Comparison of ENCODE assay signal across 10 mouse cellular contexts in genomic region chr9:30448459-30448858, GRCm38 (mm10). TPM values are rescaled to one million over a fixed set of nuclear protein-coding genes. Genes with fewer than 3 reads are reported as not detected.
DNase-seq lines count a peak whose midpoint lies in the region; ATAC-seq and TF ChIP-seq lines count a peak whose summit lies in the region.
"Had no signal": no experiment of that assay in that cellular context is flagged by ENCODE, and none has a peak within 500 bp of the region (broad histone marks: within the 10 kb centered on the region; RNA-seq: fewer than 3 reads in every experiment).

No protein-coding gene starts in this region.

- peaks cover 77% of the 10 kb centered on the region for H3K36me3 ChIP-seq in hindbrain, embryonic 13.5 days
- peaks cover 54% of the 10 kb centered on the region for H3K36me3 ChIP-seq in hindbrain, embryonic 12.5 days
- peaks cover 48 to 96% of the 10 kb centered on the region in 2 experiments for H3K36me3 ChIP-seq in CH12.LX (replicated peaks in 1 of 2; ENCODE audit: control insufficient read depth in 1 of 2, insufficient read depth in 1 of 2, low read length in 1 of 2)

- H3K9me3 ChIP-seq in hindbrain, embryonic 13.5 days: no peaks in the 10 kb centered on the region
- no peaks in the 10 kb centered on the region for H3K9me3 ChIP-seq in hindbrain, embryonic 12.5 days (replicated peaks)
- no peaks in the 10 kb centered on the region for H3K9me3 ChIP-seq in CH12.LX (replicated peaks; ENCODE audit: low read length)
- H3K9me3 ChIP-seq: embryonic facial prominence, embryonic 15.5 days; limb, embryonic 15.5 days had no signal

- 38% methylated on average over 4 of the region's 4 CpGs for WGBS in hindbrain, embryonic 13.5 days
- 47% methylated on average over 4 of the region's 4 CpGs for whole genome bisulfite sequencing in hindbrain, embryonic 12.5 days

- TF ChIP-seq EP300 in CH12.LX (IDR thresholded peaks at IDR 0.05; ENCODE audit: low read length): no peak

- peak in 1 of 2 experiments; percentile 59; a peak in 3 of 4 replicates for TF ChIP-seq CTCF in CH12.LX (conservative IDR thresholded peaks at IDR 0.05 in 1 of 2, IDR thresholded peaks at IDR 0.05 in 1 of 2; ENCODE audit: low read depth in 2 of 2, low read length in 2 of 2)

- no peaks in the 10 kb centered on the region for H3K27me3 ChIP-seq in hindbrain, embryonic 13.5 days
- no peaks in the 10 kb centered on the region for H3K27me3 ChIP-seq in hindbrain, embryonic 12.5 days
- no peaks in the 10 kb centered on the region for H3K27me3 ChIP-seq in CH12.LX (replicated peaks)
- H3K27me3 ChIP-seq: embryonic facial prominence, embryonic 15.5 days; limb, embryonic 15.5 days had no signal

- no peak overlapping the region for H3K27ac ChIP-seq in hindbrain, embryonic 13.5 days
- no peak overlapping the region for H3K27ac ChIP-seq in hindbrain, embryonic 12.5 days
- no peak overlapping the region for H3K27ac ChIP-seq in CH12.LX (ENCODE audit: insufficient read depth, low read depth)
- H3K27ac ChIP-seq: embryonic facial prominence, embryonic 15.5 days; limb, embryonic 15.5 days had no signal

- no peak overlapping the region for H3K4me2 ChIP-seq in hindbrain, embryonic 13.5 days
- H3K4me2 ChIP-seq in hindbrain, embryonic 12.5 days (replicated peaks): no peak overlapping the region
- H3K4me2 ChIP-seq in CH12.LX (ENCODE audit: insufficient read depth, low read depth, poor library complexity, severe bottlenecking): no peak overlapping the region
- H3K4me2 ChIP-seq: embryonic facial prominence, embryonic 15.5 days; limb, embryonic 15.5 days had no signal

- H3K79me2 ChIP-seq in CH12.LX (replicated peaks; ENCODE audit: control insufficient read depth, extremely low read depth, insufficient read depth, poor library complexity, severe bottlenecking): no peaks in the 10 kb centered on the region

- no peaks in the 10 kb centered on the region for H3K4me1 ChIP-seq in hindbrain, embryonic 13.5 days (replicated peaks)
- no peaks in the 10 kb centered on the region for H3K4me1 ChIP-seq in hindbrain, embryonic 12.5 days
- no peaks in the 10 kb centered on the region for H3K4me1 ChIP-seq in CH12.LX (ENCODE audit: control insufficient read depth in 1 of 2, insufficient read depth in 2 of 2)
- H3K4me1 ChIP-seq: embryonic facial prominence, embryonic 15.5 days; limb, embryonic 15.5 days had no signal

- no peak overlapping the region for H3K4me3 ChIP-seq in hindbrain, embryonic 13.5 days
- H3K4me3 ChIP-seq in hindbrain, embryonic 12.5 days: no peak overlapping the region
- no peak overlapping the region for H3K4me3 ChIP-seq in CH12.LX (replicated peaks in 1 of 3; ENCODE audit: low read depth in 2 of 3, low read length in 2 of 3, poor library complexity in 1 of 3)
- H3K4me3 ChIP-seq: embryonic facial prominence, embryonic 15.5 days; limb, embryonic 15.5 days had no signal

- DNase-seq in 3T3-L1 (ENCODE audit: low read depth, low spot score) (peak; percentile 74), CH12.LX (ENCODE audit: extremely low read depth) (peak; percentile 27)
- peak; percentile 56 for DNase-seq in fibroblast of lung, adult 2 months (ENCODE audit: low read depth)
- peak; percentile 84 for DNase-seq in lung, postnatal 10 days
- no peak for DNase-seq in spleen, adult 18-20 months
- no peak for DNase-seq in right cerebral cortex, postnatal 36 days (ENCODE audit: low spot score in 2 of 2)

- H3K9ac ChIP-seq in hindbrain, embryonic 13.5 days: no peak overlapping the region
- H3K9ac ChIP-seq in hindbrain, embryonic 12.5 days: no peak overlapping the region
- H3K9ac ChIP-seq in CH12.LX (ENCODE audit: insufficient read depth, low read depth): no peak overlapping the region
- H3K9ac ChIP-seq: embryonic facial prominence, embryonic 15.5 days; limb, embryonic 15.5 days had no signal

- peak; percentile 44 for TF ChIP-seq RAD21 in CH12.LX (IDR thresholded peaks at IDR 0.05; ENCODE audit: low read depth, low read length)

- dilution Hi-C loops in CH12.LX (cut with MboI; ENCODE audit: extremely low pct_ligation_motif_present, extremely low pct_unique_long_range_greater_than_20kb, low sequenced_read_pairs): no loop called here

- in situ Hi-C loops in CH12.LX (cut with MboI; ENCODE audit: low pct_ligation_motif_present, low pct_unique_long_range_greater_than_20kb, low sequenced_read_pairs): no loop called here

- TF ChIP-seq POLR2A in CH12.LX (IDR thresholded peaks at IDR 0.05; ENCODE audit: low read depth, low read length): no peak

- 0 out of 2 replicates have a peak, but pooled peaks have one; percentile 13 for ATAC-seq in hindbrain, embryonic 13.5 days (ENCODE audit: low FRiP score)
- ATAC-seq in hindbrain, embryonic 12.5 days (ENCODE audit: low FRiP score): no peak

TF ChIP-seq in CH12.LX, 34 proteins besides CTCF, POLR2A, EP300 and RAD21:
- TF ChIP-seq SMC3 (IDR thresholded peaks at IDR 0.05; ENCODE audit: low read depth, low read length): peak; percentile 30
- TF ChIP-seq JUND (conservative IDR thresholded peaks at IDR 0.05; ENCODE audit: low read depth, low read length): no peak

RNA-seq across cellular contexts. Expression of gene Snx19, which starts 21.6 kb away (rescaled TPM):
- 22.5 and 25.0 TPM in 2 replicates for polyA plus RNA-seq in hindbrain, embryonic 13.5 days (2015; fragmentation: Nextera tagmentation; extraction: Ambion mirVana)
- 28.0 and 31.1 TPM in 2 replicates for polyA plus RNA-seq in hindbrain, embryonic 12.5 days (2016; fragmentation: Nextera tagmentation; extraction: Ambion mirVana)
- 12.1 and 15.3 TPM in 2 replicates for total RNA-seq in CH12.LX (2012; rRNA removed)
- total RNA-seq in CH12.LX (2014; rRNA removed): 9.5 and 9.8 TPM in 2 replicates
- 16.9 and 19.3 TPM in 2 replicates for polyA plus RNA-seq in CH12.LX (2012; ENCODE audit: insufficient read length, low read depth)

Comparison
In these comparisons a context has a peak if more than half of its experiments do, and no peak if none do; other contexts are left out.
1. DNase-seq: peak in 3T3-L1 (single experiment), CH12.LX (single experiment), fibroblast of lung, adult 2 months (single experiment) and lung, postnatal 10 days (single experiment); none in spleen, adult 18-20 months (0 of 2) and right cerebral cortex, postnatal 36 days (0 of 2).